Mouse (Mus musculus): Measurements from ENCODE around the gene Etfbkmt.

DNA sequence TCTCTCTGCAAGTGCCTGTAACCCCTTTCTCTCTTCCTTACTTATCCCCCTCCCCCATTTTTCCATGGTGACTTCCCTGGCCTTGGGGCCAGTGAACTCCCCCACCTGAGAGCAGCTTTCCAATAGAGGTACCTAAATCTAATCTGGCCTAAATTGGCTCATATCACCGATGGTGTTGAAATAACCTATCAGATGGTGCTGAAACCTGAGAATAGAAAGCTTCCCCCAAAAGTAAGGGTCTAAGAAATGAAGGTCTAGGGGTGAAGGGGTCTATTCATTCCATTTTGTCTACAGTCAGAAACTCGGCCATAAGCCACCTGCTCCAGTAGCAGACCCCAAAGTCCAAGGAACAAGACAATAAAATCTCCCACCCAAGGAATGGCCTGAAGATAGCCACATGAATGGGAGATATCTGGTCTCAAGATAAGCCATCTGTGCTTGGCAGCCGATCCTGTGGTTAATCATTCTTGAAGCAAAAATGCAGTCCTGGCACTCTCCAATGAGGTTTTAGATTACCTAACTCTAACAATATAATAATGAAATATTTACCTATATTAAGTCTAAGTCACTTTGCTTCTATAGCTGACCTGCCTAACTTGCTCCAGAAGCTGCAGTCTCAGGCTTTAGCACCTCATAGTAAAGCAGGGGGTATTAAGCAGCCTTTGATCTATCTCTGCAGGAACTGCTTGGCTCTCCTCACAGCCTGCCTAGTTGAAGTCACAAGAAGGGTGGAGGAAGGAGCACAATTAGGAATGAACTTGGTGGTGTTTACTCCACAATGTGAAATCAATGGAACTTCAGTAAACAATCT lies 15.6 kb downstream of the Etfbkmt start:
- TF ChIP-seq MAFK (IDR thresholded peaks at IDR 0.05; ENCODE audit: insufficient read depth, low read depth, low read length) = no peak
- TF ChIP-seq ZC3H11A (IDR thresholded peaks at IDR 0.05; ENCODE audit: borderline replicate concordance, low read depth, low read length) = no peak
- no peak for TF ChIP-seq CHD2 (IDR thresholded peaks at IDR 0.05; ENCODE audit: low read depth, low read length)
